Mouse (Mus musculus): ENCODE measurements around the gene Tbx5. TPM values are rescaled to one million over a fixed set of nuclear protein-coding genes. Genes with fewer than 3 reads are reported as not detected.

The Tbx5 gene
- polyA plus RNA-seq (2015; fragmentation: Nextera tagmentation; extraction: Ambion mirVana), result 0.05 and 0.08 TPM in 2 replicates

DNA sequence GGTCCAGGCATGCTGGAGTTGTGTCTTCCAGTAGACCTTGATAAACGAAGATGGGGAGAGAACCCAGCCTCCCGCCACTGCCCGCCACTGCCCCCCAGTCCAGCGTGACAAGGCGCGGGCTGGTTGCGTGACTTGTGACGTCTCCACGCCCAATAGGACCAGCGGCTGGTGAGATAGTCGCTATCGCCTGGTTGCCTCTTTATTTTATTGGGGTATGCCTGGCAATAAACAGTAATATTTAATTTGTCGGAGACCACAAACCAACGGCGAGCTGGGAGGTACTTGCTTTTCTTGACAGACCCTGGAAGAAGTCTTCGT, at the start of gene Tbx5:
TSS of gene Tbx5 (plus strand) at position 190 of the 318 bp plus-strand sequence.
- DNase-seq (ENCODE audit: low spot score), result no peak

DNA sequence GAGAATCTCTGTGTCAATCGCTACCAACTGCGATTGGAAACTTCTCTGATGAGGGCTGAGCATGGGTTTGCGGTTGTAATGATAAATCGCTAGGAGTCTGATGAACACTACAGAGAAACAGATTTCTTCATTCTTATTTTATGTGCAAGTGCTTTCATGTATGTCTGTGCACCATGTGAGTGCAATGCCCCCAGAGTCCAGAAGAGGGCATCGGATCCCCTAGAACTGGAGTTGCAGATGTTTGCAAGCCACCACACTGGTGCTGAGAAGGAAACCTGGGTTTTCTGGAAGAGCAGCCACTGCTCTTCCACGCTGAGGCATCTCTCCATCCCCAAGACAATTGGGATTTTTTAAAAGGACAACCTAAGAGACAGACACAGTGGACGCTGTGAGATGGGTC, 46.5 kb upstream of the Tbx5 start:
- no peak for DNase-seq (ENCODE audit: low spot score)

DNA sequence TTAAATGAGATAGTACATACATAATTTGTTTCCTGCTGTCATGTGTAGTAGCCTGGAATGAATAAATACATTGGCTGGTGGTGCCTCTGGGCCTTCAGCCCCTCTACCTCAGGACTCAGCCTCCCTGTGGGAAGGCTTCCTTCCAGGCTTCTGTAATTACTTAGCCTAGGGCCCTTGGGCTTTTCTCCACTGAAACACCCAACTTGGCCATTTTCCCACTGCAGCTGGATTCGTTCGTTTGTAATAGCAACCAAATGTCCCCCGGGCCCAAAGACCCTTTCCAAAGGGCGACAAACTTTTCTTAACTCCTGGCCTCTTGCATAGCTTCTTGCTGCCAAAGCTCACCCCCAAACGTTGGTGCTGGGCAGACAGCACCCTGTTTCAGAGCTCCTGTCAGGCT, 40.8 kb upstream of the Tbx5 start:
- DNase-seq (ENCODE audit: low spot score), result no peak

DNA sequence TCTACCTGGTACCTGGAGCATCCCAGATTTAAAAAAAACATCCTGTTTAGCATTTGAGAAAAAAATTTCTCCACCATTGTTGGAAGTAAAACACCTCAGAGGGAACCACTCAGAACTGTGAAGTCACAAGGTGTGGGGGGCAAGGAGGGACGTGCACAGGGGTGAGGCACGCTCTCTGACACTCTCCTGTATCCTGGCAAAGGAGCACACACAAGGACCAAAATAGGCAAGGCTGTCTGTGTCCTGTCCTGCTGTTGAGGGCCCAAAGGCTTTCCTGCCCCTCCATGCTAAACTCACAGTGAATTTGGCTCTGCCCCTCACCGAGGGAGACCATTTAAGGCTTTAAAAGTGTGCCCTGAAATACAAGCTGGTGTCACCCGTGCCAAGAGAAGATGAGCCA, 38.5 kb upstream of the Tbx5 start:
- no peak for DNase-seq (ENCODE audit: low spot score)

DNA sequence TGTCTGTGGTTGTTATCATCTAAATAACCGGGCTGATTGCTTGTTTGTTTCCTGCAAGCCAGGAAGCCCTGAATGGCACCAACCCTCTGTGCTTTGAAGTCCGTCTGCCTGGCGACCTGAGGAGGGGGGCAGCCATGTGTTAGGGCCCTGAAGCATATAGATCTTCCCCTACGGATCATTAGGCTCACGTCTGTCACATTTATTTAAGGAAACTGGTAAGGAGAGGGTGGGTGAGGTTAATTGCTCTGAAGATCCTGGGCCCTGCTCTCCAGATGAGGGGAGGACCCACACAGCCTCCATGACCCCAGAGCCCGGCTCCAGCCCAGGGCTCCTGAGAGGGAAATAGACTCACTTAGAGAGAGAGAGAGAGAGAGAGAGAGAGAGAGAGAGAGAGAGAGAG, 37.1 kb upstream of the Tbx5 start:
- no peak for DNase-seq (ENCODE audit: low spot score)

DNA sequence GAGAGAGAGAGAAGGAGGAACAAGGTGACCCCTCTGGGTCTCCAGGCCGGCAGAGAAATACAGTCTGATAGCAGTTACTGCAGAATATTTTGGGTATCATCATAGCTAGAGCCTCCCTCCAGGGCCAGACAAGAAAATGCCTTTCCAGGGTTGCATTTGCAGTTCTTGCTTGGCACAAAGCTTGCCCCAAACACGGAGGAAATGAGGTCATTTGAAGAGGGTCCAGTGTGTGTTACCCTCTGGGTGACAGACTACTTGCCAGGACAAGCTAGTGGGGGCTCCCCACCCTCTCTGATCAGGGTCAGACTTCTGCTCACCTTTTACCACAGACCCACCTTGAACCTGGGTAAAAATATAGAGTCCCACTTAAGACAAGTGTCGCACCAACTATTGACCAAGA, 36.7 kb upstream of the Tbx5 start:
- DNase-seq (ENCODE audit: low spot score), result no peak

DNA sequence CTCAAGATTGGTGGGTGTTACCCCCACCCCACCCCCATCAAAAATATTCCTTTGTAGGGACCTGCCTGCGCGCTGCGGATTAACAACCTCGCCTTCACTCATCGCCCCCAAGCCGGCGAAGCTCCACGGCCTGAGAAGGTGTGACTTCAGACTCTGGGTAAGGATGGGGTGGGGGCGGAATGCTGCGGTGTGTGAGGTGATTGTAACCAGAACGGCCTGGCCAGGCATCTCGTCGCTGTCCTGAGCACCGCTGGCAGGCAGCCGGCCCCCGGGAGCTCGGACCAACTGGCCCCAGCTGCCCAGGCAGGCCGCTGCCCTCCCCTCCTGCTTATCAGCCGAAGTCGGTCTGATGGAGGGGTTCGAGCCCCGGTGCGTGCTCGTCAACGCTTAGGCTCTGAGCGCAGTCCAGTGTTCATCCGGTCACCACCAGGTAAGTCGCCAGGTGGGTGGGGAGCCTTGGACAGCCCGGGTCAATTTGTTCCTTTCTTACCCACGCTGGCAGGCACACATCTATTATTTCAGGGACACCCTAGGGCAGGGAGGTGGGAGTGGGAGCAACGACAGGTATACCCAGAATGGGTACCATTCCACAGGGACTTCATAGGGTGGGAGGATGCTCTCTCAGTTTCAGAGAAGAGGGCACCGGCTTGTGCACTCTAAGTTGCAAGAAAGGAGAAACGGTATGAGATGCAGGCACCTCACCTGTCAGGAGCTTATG, 35.9 kb upstream of the Tbx5 start:
- no peak for DNase-seq (ENCODE audit: low spot score)

DNA sequence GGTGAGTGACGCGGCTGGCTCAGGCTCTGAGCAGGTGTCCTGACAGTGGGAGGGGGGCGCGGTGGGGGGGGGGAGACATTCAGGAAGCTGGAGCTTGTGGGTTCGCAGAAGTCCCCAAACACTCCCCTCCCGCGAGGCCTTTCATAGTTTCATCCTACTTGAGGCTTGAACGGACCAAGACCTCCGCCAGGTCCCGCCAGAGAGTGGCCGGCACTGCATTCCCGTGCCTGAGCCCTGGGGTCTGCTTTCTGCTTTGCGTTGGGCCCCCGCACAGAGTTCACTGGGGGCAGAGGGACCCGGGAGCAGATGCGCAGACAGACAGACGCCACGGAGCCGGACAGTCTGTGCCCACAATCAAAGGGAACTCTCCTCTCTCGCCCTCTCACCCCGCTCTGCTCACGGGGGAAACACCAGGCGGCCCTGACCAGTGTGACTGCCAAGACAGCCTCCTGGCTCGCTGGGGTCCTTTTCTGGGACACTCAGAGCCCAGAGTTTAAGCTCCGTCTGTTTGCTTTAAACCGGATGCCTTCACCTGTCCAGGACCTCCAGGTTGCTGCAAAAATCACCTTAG, 34.8 kb upstream of the Tbx5 start:
- DNase-seq (ENCODE audit: low spot score), result no peak

DNA sequence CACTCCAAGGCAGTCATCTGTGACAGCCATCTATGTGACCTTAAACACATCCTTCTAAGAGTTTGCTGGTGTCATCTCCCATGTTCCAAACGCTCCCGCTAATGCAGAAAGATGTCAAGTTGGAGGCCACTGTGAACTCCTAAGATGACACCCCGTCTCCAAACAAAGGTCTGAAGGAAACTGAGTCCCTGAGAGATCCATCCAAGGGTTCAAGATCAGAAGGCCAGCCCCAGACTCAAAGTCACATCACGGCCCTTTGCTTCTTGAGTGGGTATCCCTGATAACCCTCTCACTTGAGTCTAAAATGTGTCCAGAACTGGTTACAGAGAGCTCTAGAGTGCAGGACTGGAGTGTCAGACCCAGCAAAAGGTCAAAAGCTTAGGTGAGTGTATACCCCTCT, 34.2 kb upstream of the Tbx5 start:
- DNase-seq (ENCODE audit: low spot score), result no peak

DNA sequence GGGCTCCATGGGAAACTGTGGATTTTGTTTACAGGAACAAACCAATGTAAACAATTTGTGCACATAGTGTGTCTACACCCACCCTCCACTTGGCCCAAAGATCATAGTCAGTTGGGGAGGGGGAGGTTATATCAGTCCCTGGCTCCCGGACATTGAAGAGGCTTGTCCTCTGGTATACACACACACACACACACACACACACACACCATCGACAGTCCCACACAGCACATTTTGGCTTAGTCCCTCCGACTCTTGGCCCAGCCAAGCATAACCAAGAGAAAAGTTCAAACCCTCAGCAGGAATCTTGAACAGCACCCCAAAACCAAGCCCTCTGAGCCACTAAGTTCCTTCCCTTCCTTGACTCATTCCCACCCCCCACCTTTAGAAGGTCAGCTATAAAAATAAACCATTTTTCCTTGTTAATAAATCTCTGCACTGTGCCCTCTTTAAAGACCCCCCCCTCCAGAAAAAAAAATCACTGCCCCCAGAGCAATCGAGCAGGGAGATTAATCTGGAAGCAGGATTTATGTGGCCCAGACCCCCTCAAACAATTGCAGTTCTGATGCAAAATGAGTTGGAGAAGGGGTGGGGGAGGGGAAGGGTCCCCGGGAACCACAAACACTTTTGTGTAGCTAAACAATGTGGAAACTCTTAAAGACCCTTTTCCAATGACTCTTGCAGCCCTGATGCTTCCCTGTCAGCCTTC, 33.6 kb upstream of the Tbx5 start:
- DNase-seq (ENCODE audit: low spot score), result no peak

DNA sequence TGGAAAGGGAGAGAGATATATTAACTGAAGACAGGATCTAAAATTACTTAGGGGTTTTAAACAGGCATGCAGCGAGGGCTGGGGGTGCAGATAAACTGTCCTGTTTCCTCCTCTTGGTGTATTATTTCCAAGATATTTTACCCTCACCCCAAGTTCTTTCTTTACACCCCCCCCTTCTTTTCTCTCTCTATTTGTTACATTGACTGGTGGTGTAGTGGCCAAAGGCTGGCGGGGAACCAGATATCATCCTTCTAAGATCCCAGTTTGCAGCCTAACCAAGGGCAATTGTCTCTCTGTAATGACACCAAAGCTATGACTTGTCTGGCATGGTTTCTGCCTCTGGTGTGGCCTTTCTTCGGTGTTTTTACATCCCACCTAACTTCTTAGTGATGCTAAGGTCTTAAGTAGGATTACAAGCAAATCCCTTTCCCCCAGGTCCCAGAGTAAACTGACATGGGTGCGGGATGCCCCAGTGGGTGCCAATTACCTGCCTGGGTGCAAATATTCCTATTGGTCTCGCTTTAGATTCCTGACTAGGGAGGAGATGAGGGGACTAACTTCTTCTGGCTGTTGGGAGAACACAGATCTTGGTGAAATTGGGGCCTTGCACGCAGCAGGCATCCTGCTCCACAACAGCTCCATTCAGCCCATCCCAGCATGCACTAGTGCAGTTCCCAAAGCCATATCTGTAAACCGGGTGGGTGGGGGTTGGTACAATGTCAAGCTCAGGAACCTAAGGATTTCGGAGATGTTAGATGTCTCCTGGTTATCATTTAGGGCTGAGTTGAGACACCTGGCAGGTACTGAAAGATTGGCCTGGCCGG, 32.8 kb upstream of the Tbx5 start:
- DNase-seq (ENCODE audit: low spot score), result no peak

DNA sequence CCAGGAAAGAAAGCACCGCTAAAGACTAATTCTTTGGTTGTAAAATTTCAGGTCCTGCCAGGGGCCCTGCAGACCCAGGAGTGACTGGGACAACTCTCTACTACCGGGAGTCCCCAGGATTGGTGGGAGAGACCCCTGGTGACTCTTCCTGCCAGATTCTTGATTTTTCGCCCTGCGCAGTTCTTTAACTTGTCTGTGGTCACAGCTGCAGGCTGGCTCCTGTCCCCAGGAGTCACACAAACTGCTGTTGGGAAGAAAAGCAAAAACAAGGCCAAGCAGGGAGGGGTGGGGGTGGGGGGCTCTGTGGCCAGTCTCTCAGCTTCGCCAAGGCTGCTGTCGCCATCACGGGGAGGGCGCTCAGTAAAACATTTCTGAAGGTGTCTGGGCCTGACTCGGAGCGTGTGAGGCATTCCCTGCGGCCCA, 32.2 kb upstream of the Tbx5 start:
- DNase-seq (ENCODE audit: low spot score), result no peak

DNA sequence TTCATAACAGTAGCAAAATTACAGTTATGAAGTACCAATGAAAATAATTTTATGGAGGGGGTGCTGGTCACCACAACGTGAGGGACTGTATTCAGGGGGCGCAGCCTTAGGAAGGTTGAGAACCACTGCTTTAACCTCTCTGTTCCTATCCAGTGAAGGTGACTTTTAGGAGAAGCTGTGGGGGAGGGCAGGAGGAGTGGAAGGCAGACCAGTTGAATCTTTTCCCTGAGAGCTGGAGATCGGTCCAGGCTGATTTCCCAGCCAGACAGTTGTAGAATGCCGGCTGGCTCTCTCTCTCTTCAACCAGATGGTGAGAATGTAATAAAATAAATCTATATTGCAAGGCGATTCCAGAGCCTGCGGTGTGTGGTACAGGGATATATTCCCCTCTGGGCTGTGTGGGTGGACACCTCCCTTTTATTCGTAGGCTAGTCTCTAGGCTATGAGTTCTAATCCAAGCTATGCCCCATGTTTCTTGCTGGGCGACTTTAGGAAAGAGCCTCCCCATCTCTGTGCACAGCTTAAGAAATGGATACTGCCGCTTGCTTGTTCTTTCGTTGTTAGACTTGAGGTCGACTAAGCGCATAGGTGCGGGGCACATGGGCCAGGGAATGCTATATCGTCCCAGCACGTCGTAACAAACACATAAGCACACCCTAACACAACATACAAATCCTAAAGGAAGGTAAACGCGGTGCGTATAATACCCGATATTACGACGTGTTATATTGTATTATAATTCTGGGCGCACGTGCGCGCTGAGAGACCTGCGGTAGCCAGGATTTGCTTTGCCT, 29.7 kb upstream of the Tbx5 start:
- DNase-seq (ENCODE audit: low spot score), result no peak

DNA sequence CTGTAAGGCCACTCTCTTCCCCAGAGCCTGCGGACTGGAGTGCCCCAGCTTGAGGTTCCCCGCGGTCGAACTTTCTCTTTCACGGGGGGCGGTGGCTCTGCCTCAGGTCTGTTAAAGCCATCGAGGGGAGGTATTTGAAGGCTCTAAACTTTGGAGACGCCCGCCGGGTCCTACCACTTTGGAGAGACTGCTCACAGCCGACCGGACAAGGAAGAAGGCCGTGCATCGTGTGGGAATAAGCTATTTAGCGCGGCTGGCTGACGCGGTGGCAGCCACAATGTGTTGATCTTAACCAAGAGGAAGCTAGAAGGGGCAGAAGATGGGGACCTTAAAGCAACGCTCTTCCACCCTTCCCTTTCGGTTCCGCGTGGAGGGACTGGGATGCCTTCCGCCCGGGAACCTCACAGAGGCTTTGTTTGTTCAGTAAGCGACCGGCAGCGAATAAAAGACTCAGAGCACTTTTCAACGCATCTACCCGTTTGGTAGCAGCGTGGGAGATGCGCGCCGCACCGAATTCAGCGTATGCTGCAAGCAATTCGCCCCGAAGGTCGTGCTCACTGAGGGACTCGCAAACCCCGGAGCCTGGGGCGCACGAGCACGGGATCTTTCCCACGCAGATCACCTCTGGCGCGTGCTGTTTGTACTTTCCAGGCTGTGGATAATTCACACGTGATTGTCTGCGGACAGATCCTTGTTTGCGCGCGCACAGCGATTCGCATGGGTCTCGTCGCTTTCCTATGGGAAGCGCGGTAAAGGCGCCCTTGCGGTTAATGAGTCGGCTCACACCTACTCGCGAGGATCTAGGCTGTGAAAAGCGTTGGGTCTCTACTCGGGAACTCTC, 28.8 kb upstream of the Tbx5 start:
- DNase-seq (ENCODE audit: low spot score), result no peak

DNA sequence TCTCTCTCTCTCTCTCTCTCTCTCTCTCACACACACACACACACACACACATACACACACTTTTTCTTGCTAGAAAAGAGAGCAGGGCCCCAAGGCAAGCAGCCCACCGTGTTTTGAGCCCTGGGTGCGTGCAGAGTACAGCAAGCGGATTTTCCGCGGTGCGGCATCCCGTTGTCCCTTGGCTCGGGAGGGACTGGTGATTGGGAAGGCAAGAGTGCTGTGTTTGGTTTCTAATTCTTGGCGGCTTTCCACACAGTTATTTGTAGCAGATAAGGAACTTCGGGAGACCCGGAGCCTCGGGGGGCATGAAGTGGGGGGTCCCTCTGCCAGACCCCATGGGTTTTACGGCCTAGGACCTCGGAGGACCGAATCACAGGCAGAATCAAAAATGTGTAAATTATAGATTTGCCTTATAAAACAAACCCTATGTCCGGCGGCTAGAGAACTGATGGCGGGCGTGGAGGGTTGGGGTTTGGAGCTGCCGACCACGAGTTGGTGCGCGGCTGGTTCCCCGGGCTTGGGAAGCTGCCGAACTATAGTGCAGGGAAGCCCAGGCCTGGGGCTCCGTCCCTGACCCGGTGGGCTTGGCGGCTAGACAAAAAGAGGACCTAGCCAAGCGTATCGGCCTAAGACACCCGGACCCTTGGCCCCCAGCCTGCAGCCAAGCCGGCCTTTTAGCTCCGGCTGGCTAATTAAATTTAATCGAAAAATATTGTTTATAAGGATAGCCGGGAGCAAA, 28.0 kb upstream of the Tbx5 start:
- no peak for DNase-seq (ENCODE audit: low spot score)

DNA sequence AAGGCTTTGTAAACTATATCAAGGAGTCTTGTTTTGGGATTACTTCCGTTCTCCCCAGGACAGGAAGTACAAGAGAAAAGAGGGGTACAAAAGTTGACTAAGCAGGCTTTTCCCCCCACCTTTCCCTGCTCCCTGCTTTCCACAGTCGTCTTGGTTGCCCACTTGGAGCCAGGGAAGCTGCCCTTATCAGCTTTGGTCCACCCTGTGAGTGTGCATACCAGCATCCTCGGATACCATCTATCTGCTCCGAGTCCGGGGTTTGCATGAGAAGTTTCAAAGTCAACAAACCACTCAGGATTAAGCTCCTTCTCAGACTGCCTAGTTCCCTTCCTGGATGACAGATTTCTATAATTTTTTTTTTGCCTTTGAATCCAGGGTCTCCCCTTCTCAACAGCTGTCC, 26.8 kb upstream of the Tbx5 start:
- no peak for DNase-seq (ENCODE audit: low spot score)

DNA sequence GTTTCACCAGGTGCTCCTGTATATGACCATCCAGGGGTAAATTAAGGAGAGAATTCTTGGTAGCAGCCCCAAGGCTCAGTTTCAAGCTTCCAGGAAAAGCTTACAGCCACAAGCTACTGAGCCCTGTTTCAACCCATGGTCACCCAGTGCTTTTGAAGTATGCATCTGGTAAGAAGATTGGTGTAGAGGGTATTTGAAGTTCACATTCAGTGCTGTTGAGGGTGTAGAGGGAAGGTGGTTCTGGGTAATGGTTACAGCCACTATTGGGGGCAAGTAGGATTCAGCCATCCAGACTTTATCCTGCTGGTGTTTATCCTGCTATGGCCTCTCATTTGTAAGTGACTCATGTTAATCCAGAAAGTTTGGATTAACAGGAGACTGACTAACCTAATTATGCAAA, 26.0 kb upstream of the Tbx5 start:
- no peak for DNase-seq (ENCODE audit: low spot score)

DNA sequence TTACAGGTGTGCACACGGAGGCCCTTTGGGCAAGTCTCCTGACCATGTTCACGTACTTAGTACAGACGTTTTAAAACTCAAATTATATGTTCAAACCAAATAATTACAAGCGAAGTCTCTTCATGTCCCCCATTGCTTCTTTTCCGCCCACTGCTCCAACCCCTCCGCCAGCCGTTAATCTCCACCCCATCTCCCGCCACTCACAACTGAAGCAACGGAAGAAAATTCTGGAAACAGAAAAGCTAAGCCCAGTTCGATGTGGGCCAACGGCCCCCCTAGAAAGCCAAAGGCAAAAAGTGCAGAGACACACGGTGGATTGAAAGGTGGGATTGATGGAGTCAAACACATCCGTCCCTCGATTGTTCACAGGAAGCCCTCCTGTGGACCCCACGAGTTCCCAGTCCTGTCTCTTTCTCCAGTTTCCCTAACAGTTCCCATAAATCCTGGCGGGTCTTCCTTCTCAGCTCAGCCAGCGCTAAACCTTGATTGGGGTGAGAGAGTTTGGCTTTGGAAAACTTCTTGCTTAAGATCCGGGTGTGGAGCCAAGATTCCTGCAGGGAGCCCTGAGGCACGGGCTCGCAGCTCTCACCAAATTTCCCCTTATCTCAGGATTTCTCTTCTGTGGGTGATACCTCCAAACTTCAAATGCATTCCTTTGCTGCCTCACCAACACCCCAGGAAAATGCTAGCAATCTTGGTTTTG, 24.8 kb upstream of the Tbx5 start:
- DNase-seq (ENCODE audit: low spot score), result no peak

DNA sequence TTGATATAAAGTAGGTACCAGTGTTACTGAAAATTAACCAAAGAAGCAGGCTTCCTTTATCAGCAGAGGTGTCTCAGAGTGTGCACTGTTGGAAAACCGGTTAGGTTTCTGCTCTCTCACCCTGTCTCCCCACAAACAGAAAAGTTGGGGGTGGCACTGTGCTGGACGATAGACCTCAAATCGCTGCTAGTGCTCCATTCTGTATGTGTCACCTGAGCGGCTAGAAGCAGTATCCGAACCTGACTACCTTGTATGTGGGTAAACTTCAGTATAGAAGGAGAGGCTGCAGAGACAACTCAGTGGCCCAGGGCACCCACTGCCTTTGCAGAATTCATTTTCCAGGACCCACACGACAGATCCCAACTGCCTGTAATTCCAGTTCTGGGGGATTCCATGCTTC, 23.8 kb upstream of the Tbx5 start:
- no peak for DNase-seq (ENCODE audit: low spot score)

All from thymus, postnatal 0 days (tissue).